Mouse (Mus musculus) kidney, adult 8-10 months (tissue): ENCODE data around the gene Samd4b.
"Not testable (repeated sequence)": the region's sequence is repeated elsewhere in the genome, so short reads cannot be mapped to it uniquely, and the experiment has no call there.

Experiments used
- DNase-seq, 2 experiments: peaks; one replicate each; pipeline ENCODE4 v3.0.0; 2022

Samd4b gene

GRCm38 (mm10) chr7:28392429-28393271 lies 205.3 kb downstream of the Samd4b start, which contains the start of the genes Med29 and Paf1:
Med29 (minus strand) TSS chr7:28392708.
Paf1 (plus strand) TSS chr7:28392951.
- peak; percentile 99 for DNase-seq

- DNase-seq: no peak
Observed at GRCm38 (mm10) chr7:28390331-28390730, 207.6 kb downstream of the Samd4b start.

DNA sequence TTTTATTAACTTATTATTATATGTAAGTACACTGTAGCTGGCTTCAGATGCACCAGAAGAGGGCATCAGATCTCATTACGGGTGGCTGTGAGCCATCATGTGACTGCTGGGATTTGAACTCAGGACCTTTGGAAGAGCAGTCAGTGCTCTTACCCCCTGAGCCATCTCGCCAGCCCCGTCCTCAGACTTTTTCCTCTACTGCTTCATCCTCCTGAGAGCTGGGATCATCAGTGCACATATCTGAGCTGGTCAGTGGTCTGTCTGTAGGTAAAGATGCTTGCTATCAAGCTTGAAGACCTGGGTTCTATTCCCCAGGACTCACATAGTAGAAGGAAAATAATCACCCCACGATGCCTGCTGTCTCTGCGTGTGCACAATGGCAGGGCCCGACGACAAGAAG lies 210.6 kb downstream of the Samd4b start:
- not testable (repeated sequence) for DNase-seq

- DNase-seq: not testable (repeated sequence)
Observed at GRCm38 (mm10) chr7:28386877-28387276, 211.1 kb downstream of the Samd4b start.

GRCm38 (mm10) chr7:28386462-28386861 lies 211.5 kb downstream of the Samd4b start:
- DNase-seq: peak; percentile 80 to 88

- no peak for DNase-seq
Observed at GRCm38 (mm10) chr7:28386007-28386406, 211.9 kb downstream of the Samd4b start.

GRCm38 (mm10) chr7:28385196-28385595 lies 212.7 kb downstream of the Samd4b start:
- DNase-seq: no peak

DNA sequence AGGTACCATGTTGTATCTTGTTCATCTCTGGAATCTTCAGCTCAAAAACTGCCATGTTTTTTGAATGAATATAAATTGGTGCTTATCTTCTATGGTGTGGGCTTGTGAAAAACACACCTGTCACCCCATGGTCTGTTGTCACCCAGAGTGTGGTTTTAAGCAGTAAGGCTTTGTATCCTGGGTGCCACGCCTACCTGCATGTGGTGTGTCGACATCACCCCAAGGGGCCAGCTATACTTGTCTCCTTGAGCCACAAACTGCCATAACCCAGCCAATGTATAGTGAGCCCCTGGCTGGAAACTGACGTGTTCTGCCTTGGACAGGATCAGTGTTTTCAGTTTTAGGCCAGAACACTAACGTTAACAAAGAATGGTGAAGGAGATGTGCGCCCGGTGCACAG lies 213.8 kb downstream of the Samd4b start:
- no peak for DNase-seq

DNA sequence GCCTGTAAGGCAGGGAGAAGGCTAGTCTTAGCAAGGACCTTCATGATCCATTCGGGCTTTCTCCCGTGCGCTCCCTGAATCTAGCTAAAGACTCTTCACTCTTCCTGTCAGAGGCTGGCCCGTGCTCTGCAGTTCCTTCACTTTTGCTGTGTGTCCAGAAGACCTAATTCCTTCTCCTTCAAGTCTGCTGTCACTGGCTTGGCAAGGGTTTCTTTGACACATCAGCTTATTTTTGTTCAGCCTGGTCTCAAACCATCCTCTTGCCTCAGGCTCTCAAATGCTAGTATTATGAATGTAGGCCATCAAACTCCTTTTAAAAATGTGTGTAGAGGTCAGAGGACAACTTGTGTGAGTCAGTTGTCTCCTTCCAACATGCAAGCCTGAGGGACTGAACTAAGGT lies 214.3 kb downstream of the Samd4b start:
- no peak for DNase-seq

GRCm38 (mm10) chr7:28382981-28383396 lies 215.0 kb downstream of the Samd4b start:
- DNase-seq: peak; percentile 74 to 77

DNA sequence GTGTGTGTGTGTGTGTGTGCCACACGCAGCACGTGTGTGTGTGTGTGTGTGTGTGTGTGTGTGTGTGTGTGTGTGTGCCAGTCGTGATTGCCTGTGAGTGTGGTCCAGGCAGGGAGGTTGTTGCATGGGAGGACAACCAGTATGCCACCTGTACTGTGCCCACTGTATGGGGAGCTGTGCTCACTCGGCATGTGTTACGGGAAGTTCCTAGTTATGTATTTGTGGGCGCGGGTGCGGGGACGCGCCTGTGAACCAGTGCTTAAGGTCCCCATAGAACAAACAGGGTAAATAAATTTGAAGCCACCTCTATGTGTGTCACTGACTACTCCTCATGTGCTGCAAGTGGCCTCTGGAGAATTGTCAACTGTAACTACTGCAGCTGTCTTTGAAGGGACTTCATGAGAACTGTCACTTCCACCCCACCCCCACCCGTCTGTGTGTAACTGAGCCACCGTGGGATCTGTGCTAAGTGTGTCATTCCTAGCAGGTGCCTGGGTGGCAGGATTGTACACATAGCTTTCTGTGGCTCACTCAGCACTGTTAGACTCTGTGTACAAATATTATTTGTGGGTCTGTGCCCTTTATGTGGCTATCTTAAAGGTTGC lies 215.5 kb downstream of the Samd4b start:
- DNase-seq: no peak

GRCm38 (mm10) chr7:28381938-28382337 lies 216.0 kb downstream of the Samd4b start:
- DNase-seq: peak; percentile 87 to 90

DNA sequence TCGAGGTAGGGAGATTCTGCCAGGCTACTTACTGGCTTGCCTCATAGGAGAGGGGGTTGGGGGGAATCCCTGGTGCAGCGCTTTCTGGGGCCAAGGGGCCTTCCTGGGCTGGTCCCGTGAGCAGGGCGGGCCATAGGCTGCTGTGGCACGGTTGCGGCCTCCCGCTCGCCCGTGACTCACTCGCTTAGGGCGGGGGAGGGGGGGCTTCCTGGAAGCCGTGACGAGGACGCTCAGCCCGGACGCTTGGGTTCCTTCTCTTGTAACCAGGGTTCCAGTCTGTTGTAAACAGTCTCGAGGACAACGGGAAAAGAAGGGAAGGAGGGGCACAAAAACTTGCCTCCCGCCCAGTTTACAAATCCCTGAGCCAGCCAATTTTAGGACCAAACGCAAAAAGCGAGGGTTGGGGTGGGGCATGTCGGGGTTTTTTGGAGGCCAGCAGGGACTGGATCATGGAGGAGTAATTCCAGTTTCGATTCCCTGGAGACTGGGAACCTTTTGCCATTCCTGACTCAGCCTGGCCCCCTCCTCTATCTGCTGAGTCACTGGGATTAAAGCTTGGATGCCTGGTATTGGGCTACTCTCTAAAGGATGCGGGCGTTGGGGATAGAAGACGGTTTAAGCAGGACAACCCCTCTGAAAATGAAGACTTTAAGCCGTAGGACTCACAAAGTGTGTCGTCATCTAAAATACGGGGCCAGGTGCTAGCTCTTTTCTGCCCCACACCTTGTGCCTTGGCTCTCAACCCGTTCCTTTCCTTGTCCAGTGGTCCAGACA lies 216.7 kb downstream of the Samd4b start:
- peak; percentile 68 to 73 for DNase-seq

DNA sequence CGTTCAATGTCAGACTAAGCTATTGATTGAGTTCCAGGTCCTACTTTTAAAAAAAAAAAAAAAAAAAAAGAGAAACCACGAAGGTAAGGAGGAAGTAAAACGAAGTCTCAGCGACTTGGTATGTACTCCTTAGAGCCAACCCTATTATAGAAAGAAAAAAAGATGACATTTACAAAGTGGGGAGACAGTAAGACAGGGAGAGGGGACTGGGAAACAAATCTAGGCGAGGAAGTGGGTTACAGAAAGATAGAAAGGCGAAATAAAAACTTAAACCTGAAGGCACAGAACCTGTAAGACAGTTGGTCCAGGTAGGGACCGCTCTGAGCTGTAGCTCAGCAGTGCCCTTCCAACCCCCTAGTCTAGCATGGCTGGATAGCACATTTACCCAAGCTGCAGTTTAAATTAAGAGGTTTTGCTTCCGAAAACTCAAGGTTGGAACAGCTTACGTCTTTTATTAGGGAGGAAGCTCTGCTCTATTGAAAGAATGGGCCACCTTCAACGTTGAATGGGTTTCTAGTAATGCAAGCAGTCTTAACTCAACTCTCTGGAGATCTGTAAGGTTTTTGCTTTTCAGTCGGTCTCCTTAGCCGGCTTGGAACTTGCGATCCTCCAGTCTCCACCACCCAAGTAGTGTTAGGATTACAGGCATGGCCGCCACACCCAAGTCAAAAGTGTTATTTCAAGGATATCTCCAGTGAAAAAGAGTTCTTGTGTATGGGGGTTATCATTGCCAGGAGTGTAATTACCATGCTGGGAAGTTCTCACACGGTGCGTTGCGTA lies 217.5 kb downstream of the Samd4b start, which contains the start of gene Zfp36:
Gene Zfp36 (minus strand): TSS at position 17 of the 780 bp plus-strand sequence.
- no peak for DNase-seq

- DNase-seq: peak; percentile 93 to 96
Observed at GRCm38 (mm10) chr7:28378769-28379651, 218.9 kb downstream of the Samd4b start.

DNA sequence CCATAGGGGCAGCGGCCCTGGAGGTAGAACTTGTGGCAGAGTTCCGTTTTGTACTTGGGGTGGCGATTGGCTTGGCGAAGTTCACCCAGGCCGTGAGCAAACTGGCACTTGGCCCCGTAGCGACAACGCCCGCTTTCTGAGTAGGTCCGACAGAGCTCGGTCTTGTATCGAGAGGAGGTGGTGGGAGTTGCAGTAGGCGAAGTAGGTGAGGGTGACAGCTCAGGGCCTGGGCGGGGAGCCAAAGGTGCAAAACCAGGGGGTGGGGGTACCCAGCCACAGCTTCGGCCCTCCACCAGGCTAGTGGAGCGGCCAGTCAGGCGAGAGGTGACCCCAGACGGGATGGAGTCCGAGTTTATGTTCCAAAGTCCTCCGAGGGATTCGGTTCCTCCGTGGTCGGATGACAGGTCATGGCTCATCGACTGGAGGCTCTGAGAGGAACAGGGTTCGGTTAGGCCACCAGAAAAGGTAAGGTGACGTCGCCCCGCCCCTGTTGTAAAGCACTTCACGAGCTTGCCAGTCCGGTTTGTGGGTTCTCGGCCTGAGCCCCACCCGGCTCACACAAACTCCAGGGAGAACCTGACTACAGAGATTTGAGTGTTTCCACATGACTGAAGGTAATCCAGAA lies 219.8 kb downstream of the Samd4b start:
- DNase-seq: peak; percentile 84 to 86

- peak in 1 of 2 experiments; percentile 46 for DNase-seq
Observed at GRCm38 (mm10) chr7:28377190-28378065, 220.5 kb downstream of the Samd4b start.

DNA sequence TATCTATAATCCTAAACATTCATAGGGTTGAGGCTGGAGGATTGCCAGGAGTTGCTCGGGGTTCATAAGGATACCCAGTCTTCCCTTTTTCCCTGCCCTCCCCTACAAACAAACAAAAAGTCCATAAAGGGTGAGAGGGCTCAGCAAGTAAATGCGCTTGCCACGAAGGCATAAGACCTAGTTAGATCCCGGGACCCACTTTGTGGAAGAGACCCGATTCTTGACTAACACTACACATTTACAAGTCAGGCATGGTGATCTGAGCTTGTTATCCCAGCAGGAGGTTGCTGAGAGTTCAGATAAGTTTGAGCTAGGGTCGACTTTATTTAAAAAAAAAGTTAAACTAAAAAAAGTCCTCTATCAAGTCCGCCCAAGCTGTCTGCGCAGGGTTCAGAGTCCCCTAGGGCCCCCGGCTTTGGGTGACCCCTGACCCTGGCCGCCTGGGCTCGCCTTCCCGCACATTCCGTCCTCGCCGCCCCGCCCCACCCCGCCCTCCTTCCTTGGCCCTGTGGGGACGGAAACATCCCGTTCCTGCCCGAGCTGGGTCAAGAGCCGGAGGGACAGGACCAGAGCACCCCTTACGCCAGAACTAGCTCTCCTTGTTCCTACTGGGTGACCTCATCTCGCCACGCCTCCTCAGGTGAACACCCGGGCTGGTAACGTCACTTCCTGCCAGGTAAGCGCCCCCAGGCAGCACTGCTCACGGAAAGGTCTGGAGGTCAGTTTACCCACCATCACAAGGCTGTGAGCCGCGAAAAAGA lies 221.8 kb downstream of the Samd4b start:
- DNase-seq: peak; percentile 94
